Mouse (Mus musculus) hindbrain, embryonic 11.5 days (tissue): ENCODE results near the gene Abca8a. TPM values are rescaled to one million over a fixed set of nuclear protein-coding genes. Genes with fewer than 3 reads are reported as not detected.

Source experiments
- ATAC-seq: fragments of 200-750 bp; cut with Nextera tagmentation; 2 replicates; pipeline ENCODE4 v1.8.0; 2017; ENCODE audit warnings: mild to moderate bottlenecking, moderate TSS enrichment, moderate library complexity; ENCODE audit not compliant: low FRiP score
- DNase-seq: peaks from one replicate; pipeline ENCODE4 v3.0.0-alpha.2; 2015; ENCODE audit warnings: low spot score
- H3K27ac ChIP-seq: fragments of 300-500 bp; sonication (generic); 2 replicates; pipeline ENCODE4 v1.5.1; 2014; ENCODE audit warnings: mild to moderate bottlenecking, low read depth, low read length
- H3K27me3 ChIP-seq: fragments of 300-500 bp; sonication (generic); 2 replicates; pipeline ENCODE4 v1.6.1; 2014; ENCODE audit warnings: mild to moderate bottlenecking, low read length, moderate library complexity, mixed read lengths; ENCODE audit not compliant: control insufficient read depth, insufficient read depth
- H3K36me3 ChIP-seq: fragments of 300-500 bp; sonication (generic); 2 replicates; pipeline ENCODE4 v1.6.1; 2014; ENCODE audit warnings: mild to moderate bottlenecking, low read length, moderate library complexity, mixed read lengths; ENCODE audit not compliant: control insufficient read depth, insufficient read depth
- H3K4me1 ChIP-seq: fragments of 300-500 bp; sonication (generic); replicated peaks from 2 replicates; pipeline ENCODE4 v1.6.1; 2014; ENCODE audit warnings: low read length, mixed read lengths; ENCODE audit not compliant: control insufficient read depth, insufficient read depth
- H3K4me2 ChIP-seq: fragments of 300-500 bp; sonication (generic); replicated peaks from 2 replicates; pipeline ENCODE4 v1.6.1; 2014; ENCODE audit warnings: mild to moderate bottlenecking, low read depth, low read length
- H3K4me3 ChIP-seq: fragments of 300-500 bp; sonication (generic); 2 replicates; pipeline ENCODE4 v1.5.1; 2014; ENCODE audit warnings: low read depth, low read length
- H3K9ac ChIP-seq: fragments of 300-500 bp; sonication (generic); 2 replicates; pipeline ENCODE4 v1.6.1; 2014; ENCODE audit warnings: low read depth, low read length
- H3K9me3 ChIP-seq: fragments of 300-500 bp; sonication (generic); 2 replicates; pipeline ENCODE4 v1.6.1; 2016; ENCODE audit warnings: low read length; ENCODE audit not compliant: control insufficient read depth
- WGBS: fragments of 180-500 bp; shearing (Covaris S2); extraction: QIAGEN DNeasy Blood & Tissue Kit; methylation state at CpG from one replicate; pipeline ENCODE4 v1.1.7; 2014; 5-methylcytosine and 5-hydroxymethylcytosine counted together
- polyA plus RNA-seq: library from polyadenylated mRNA; unstranded; fragments of >200 nt; fragmentation: Nextera tagmentation; extraction: Ambion mirVana; gene quantifications from 2 replicates; pipeline ENCODE4 v1.2.1, GENCODE M21; 2014

The Abca8a gene
- polyA plus RNA-seq, result 0.03 and 0.12 TPM in 2 replicates

DNA sequence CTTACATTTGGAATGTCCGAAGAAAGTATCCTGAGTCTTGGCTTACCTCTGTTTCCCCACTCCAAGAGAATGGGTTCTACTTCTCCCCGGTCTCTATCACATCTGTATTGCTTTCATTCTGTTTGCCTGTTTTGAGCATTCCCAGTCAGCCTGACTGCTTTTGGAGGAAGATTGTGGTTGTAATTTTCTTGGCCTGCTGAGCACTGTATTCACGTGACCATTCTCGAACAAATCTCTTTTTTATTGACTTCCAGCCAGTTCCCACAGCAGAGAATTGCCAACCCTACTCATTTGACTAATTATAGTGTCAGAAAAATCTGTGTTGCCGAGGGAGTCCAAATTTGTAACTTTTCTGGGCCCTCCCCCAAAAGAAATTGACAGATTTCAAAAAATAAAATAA is at the start of gene Abca8a:
Gene Abca8a (minus strand): TSS at position 121 of the 400 bp plus-strand sequence.
- Histone ChIP-seq H3K9ac (no peak within 1 kb of the TSS), H3K4me2 (no peak within 1 kb of the TSS), H3K27me3 (no peaks in the 10 kb centered on the region), H3K9me3 (no peaks in the 10 kb centered on the region), H3K36me3 (no peaks in the 10 kb centered on the region), H3K27ac (no peak within 1 kb of the TSS), H3K4me3 (no peak within 1 kb of the TSS), H3K4me1 (no peaks in the 10 kb centered on the region)
- DNase-seq, result no peak
- WGBS, result 86% methylated on average over 5 of the region's 5 CpGs
- no peak for ATAC-seq

- no peak overlapping the region for H3K27ac ChIP-seq
- DNase-seq (no peak), ATAC-seq (no peak)
- no peaks in the 10 kb centered on the region for H3K36me3 ChIP-seq
- no peak overlapping the region for H3K4me2 ChIP-seq
- H3K4me1 ChIP-seq, result no peaks in the 10 kb centered on the region
- 92% methylated on average over 11 of the region's 11 CpGs for WGBS
- no peak overlapping the region for H3K4me3 ChIP-seq
- no peaks in the 10 kb centered on the region for H3K27me3 ChIP-seq
- H3K9ac ChIP-seq, result no peak overlapping the region
- H3K9me3 ChIP-seq, result no peaks in the 10 kb centered on the region
Observed at GRCm38 (mm10) chr11:110145421-110145820, 49.6 kb upstream of the Abca8a start.

DNA sequence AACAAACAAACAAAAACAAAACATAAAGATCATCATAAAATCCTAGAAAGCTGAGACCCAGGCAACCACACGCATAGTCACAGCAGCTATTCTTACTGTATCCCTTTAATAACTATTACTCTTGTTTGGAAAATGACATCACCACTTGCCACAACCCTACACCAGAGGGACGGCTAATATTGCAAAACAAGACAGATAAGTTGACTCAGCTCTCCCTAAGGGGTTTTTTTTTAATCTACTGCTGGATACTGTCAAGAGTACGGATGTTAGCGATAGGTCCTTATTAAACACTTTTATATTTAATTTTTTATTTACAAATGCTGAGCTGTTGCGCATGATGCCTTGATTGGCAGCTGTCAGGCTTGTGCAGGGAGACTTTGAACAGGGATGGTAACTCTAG is 35.0 kb upstream of the Abca8a start:
- no peak overlapping the region for H3K4me3 ChIP-seq
- DNase-seq, result no peak
- no peaks in the 10 kb centered on the region for H3K9me3 ChIP-seq
- ATAC-seq, result no peak
- H3K27me3 ChIP-seq, result no peaks in the 10 kb centered on the region
- H3K4me2 ChIP-seq, result no peak overlapping the region
- no peak overlapping the region for H3K9ac ChIP-seq
- no peaks in the 10 kb centered on the region for H3K4me1 ChIP-seq
- H3K27ac ChIP-seq, result no peak overlapping the region
- H3K36me3 ChIP-seq, result no peaks in the 10 kb centered on the region
- 90% methylated on average over 5 of the region's 5 CpGs for WGBS

GRCm38 (mm10) chr11:110111137-110111536 is 15.4 kb upstream of the Abca8a start:
- peak; percentile 1 for DNase-seq
- H3K27me3 ChIP-seq, result no peaks in the 10 kb centered on the region
- 59% methylated on average over 4 of the region's 4 CpGs for WGBS
- H3K4me2 ChIP-seq, result no peak overlapping the region
- no peak for ATAC-seq
- H3K4me3 ChIP-seq, result no peak overlapping the region
- no peaks in the 10 kb centered on the region for H3K4me1 ChIP-seq
- no peak overlapping the region for H3K27ac ChIP-seq
- H3K36me3 ChIP-seq, result no peaks in the 10 kb centered on the region
- H3K9me3 ChIP-seq, result no peaks in the 10 kb centered on the region
- H3K9ac ChIP-seq, result no peak overlapping the region

DNA sequence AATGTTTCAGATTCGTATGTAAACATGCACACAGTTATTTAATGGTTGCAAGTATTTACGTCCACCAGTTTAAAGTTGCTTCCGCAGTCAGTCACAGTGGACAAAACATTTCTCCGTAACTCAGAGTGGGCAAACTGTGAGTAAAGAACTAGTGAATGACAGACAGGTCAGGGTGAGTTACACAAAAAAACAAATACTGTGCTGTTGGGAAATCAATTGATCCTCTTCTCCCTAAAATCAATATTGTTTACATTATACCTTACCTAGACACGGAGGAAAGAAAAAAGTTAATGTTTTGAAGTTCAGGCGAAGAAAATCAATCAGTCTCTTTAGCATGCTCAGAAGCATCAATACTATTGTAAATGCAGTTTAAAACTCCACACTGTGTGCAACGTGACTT is 5.7 kb upstream of the Abca8a start:
- no peaks in the 10 kb centered on the region for H3K4me1 ChIP-seq
- H3K27me3 ChIP-seq, result no peaks in the 10 kb centered on the region
- WGBS, result 87% methylated on average over 7 of the region's 7 CpGs
- H3K9me3 ChIP-seq, result no peaks in the 10 kb centered on the region
- no peak overlapping the region for H3K27ac ChIP-seq
- H3K9ac ChIP-seq, result no peak overlapping the region
- H3K4me2 ChIP-seq, result no peak overlapping the region
- DNase-seq, result no peak
- no peak overlapping the region for H3K4me3 ChIP-seq
- no peak for ATAC-seq
- no peaks in the 10 kb centered on the region for H3K36me3 ChIP-seq

- WGBS, result 80% methylated on average over 4 of the region's 4 CpGs
- no peak for ATAC-seq
Observed at GRCm38 (mm10) chr11:110098901-110099300, 3.1 kb upstream of the Abca8a start.

GRCm38 (mm10) chr11:110097465-110097864 is 1.7 kb upstream of the Abca8a start:
- Histone ChIP-seq H3K4me1 (no peaks in the 10 kb centered on the region), H3K9me3 (no peaks in the 10 kb centered on the region), H3K4me2 (no peak overlapping the region), H3K27me3 (no peaks in the 10 kb centered on the region), H3K9ac (no peak overlapping the region), H3K4me3 (no peak overlapping the region), H3K27ac (no peak overlapping the region), H3K36me3 (no peaks in the 10 kb centered on the region)
- ATAC-seq (no peak), DNase-seq (no peak)
- WGBS, result 88% methylated on average over 6 of the region's 6 CpGs

More at GRCm38 (mm10) chr11:110098901-110099300, 3.1 kb upstream of the Abca8a start:
- Histone ChIP-seq H3K36me3 (no peaks in the 10 kb centered on the region), H3K9me3 (no peaks in the 10 kb centered on the region), H3K27ac (no peak overlapping the region), H3K4me2 (no peak overlapping the region), H3K4me1 (no peaks in the 10 kb centered on the region), H3K4me3 (no peak overlapping the region), H3K9ac (no peak overlapping the region), H3K27me3 (no peaks in the 10 kb centered on the region)
- no peak for DNase-seq

GRCm38 (mm10) chr11:110094846-110095380 is 865 bp downstream of the Abca8a start:
- H3K4me2 ChIP-seq, result no peak overlapping the region
- 78% methylated on average over 7 of the region's 7 CpGs for WGBS
- H3K36me3 ChIP-seq, result no peaks in the 10 kb centered on the region
- DNase-seq (no peak), ATAC-seq (no peak)
- H3K27me3 ChIP-seq, result no peaks in the 10 kb centered on the region
- no peaks in the 10 kb centered on the region for H3K4me1 ChIP-seq
- H3K9me3 ChIP-seq, result no peaks in the 10 kb centered on the region
- no peak overlapping the region for H3K4me3 ChIP-seq
- H3K27ac ChIP-seq, result no peak overlapping the region
- H3K9ac ChIP-seq, result no peak overlapping the region

DNA sequence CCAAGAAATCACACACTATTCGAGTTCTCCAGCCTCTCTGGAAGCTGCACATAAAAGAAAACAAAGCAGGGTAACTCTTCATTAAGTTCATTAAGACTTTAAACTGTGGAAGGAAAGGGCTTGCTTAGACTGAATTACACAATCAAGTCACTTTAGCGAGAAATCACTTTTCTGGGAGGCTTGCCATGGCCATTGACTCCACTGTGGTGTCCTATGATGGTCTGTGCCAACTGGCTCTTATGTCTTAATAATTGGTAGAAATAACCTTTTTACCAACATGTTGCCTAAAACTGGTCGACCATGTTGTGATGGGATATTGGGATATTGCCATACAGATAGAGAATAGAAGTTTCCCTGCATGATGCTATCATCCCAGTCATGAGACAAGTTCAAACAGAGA is 1.5 kb downstream of the Abca8a start:
- no peak overlapping the region for H3K4me2 ChIP-seq
- H3K9ac ChIP-seq, result no peak overlapping the region
- no peaks in the 10 kb centered on the region for H3K4me1 ChIP-seq
- H3K36me3 ChIP-seq, result no peaks in the 10 kb centered on the region
- ATAC-seq, result no peak
- no peaks in the 10 kb centered on the region for H3K27me3 ChIP-seq
- no peak for DNase-seq
- no peak overlapping the region for H3K27ac ChIP-seq
- WGBS, result 81% methylated on average over 3 of the region's 3 CpGs
- no peak overlapping the region for H3K4me3 ChIP-seq
- H3K9me3 ChIP-seq, result no peaks in the 10 kb centered on the region
